18 mouse cellular contexts compared by ENCODE assay signal in the genomic region with DNA sequence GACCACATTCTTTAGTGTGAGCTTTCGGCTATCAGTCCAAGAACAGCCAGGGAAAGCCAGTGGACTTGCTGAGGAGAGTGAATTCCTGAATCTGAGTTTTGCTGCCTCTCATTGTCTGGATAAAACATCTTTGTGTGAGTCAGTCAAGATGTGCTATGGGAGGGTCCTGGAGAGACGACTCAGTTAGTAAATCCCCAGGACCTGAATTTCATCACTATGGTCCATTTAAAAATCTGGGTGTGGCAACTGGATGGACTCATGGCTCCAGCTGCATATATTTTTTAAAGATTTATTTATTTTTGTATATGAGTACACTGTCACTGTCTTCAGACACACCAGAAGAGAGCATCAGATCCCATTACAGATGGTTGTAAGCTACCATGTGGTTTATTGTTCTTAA. TPM values are rescaled to one million over a fixed set of nuclear protein-coding genes. Genes with fewer than 3 reads are reported as not detected.
"Had no signal": no experiment of that assay in that cellular context is flagged by ENCODE, and none has a peak within 500 bp of the region (broad histone marks: within the 10 kb centered on the region; RNA-seq: fewer than 3 reads in every experiment).

No protein-coding gene starts in this region.

- H3K4me1 ChIP-seq: midbrain, embryonic 10.5 days; midbrain, embryonic 12.5 days; neural tube, embryonic 12.5 days; stomach, embryonic 15.5 days had no signal

- ATAC-seq: midbrain, embryonic 16.5 days had no signal

- DNase-seq: lung, adult 18-20 months; lung, embryonic 14.5 days; lung, postnatal 10 days; lung, postnatal 4 days; midbrain, embryonic 14.5 days; right cerebral cortex, postnatal 14 days; thymus, adult 2 months; thymus, postnatal 14 days; thymus, postnatal 36 days had no signal

- H3K9me3 ChIP-seq: midbrain, embryonic 10.5 days; midbrain, embryonic 12.5 days; neural tube, embryonic 12.5 days; stomach, embryonic 15.5 days had no signal

- H3K4me2 ChIP-seq: lung, embryonic 14.5 days; midbrain, embryonic 12.5 days; neural tube, embryonic 12.5 days; stomach, embryonic 15.5 days had no signal

- H3K4me3 ChIP-seq: midbrain, embryonic 10.5 days; midbrain, embryonic 12.5 days; neural tube, embryonic 12.5 days; stomach, embryonic 15.5 days had no signal

- H3K9ac ChIP-seq: lung, embryonic 14.5 days; midbrain, embryonic 12.5 days; neural tube, embryonic 12.5 days; stomach, embryonic 15.5 days had no signal

- H3K27ac ChIP-seq: midbrain, embryonic 10.5 days; midbrain, embryonic 12.5 days; neural tube, embryonic 12.5 days; stomach, embryonic 15.5 days; stomach, postnatal 0 days had no signal

- H3K36me3 ChIP-seq: midbrain, embryonic 10.5 days; midbrain, embryonic 12.5 days; neural tube, embryonic 12.5 days; stomach, embryonic 15.5 days had no signal

RNA-seq across cellular contexts. Expression of gene Unc45b, which starts 35.3 kb away (rescaled TPM):
- total RNA-seq: megakaryocyte, adult 5-6 weeks; megakaryocyte-erythroid progenitor cell, adult 5-6 weeks; neutrophil, adult 5-6 weeks had no signal

RNA-seq across cellular contexts. Expression of gene Fndc8, which starts 53.7 kb away (rescaled TPM):
- total RNA-seq: megakaryocyte, adult 5-6 weeks; megakaryocyte-erythroid progenitor cell, adult 5-6 weeks; neutrophil, adult 5-6 weeks had no signal
- polyA plus RNA-seq: lung, embryonic 14.5 days; stomach, postnatal 0 days had no signal
